Mouse (Mus musculus): ENCODE data around the gene Wdr48. TPM values are rescaled to one million over a fixed set of nuclear protein-coding genes. Genes with fewer than 3 reads are reported as not detected.
A peak's percentile ranks its signal among the peaks of the same experiment; 100 is the strongest.

Gene Wdr48
- polyA plus RNA-seq, 1 experiment from 2014 or later = 71.6 TPM

GRCm38 (mm10) chr9:119895040-119895721, 503 bp downstream of the Wdr48 start:
- Histone ChIP-seq H3K4me1 (peaks cover 28% of the 10 kb centered on the region), H3K36me3 (replicated peaks) (peaks cover 5% of the 10 kb centered on the region; the same call in 1 of the 2 replicates), H3K27ac (peak overlapping the region; percentile 93), H3K4me3 (peak overlapping the region; percentile 100), H3K27me3 (ENCODE audit: poor library complexity, severe bottlenecking) (no peaks in the 10 kb centered on the region), H3K9me3 (no peaks in the 10 kb centered on the region)
- no peak for DNase-seq (ENCODE audit: extremely low spot score, low spot score)
- WGBS = 1% methylated on average over 65 of the region's 71 CpGs

DNA sequence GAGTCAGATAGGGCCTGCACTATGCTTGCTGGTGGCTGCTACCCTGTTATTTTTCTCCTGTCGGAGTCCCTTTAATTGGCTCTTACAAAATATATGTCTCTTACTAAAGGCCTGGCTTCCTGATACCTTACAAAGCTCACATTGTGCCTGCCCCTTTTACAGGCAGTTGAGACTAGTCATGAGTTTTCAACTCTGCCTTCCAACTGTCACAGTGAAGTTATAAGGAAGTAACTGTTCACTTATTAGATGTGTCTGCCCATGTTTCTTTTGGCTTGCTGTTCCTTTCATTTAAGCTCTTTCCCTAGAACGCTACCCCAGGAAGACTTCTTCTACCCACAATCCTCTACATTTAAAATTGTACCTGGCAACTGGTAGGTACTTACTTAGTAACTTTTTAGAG, 4.8 kb downstream of the Wdr48 start:
- Histone ChIP-seq H3K27ac (no peak overlapping the region), H3K9me3 (no peaks in the 10 kb centered on the region), H3K4me1 (peaks cover 16% of the 10 kb centered on the region), H3K27me3 (ENCODE audit: poor library complexity, severe bottlenecking) (no peaks in the 10 kb centered on the region), H3K4me3 (no peak overlapping the region), H3K36me3 (replicated peaks) (peaks cover 34% of the 10 kb centered on the region)
- 91% methylated on average over 2 of the region's 2 CpGs for WGBS
- DNase-seq (ENCODE audit: extremely low spot score, low spot score) = no peak

- H3K4me3 ChIP-seq = no peak overlapping the region
- peaks cover 65% of the 10 kb centered on the region for H3K36me3 ChIP-seq (replicated peaks)
- 86% methylated on average over 12 of the region's 12 CpGs for WGBS
These were observed 7.9 kb downstream of the Wdr48 start for GRCm38 (mm10) chr9:119902410-119903151.

GRCm38 (mm10) chr9:119908708-119909107, 14.0 kb downstream of the Wdr48 start:
- no peaks in the 10 kb centered on the region for H3K27me3 ChIP-seq (ENCODE audit: poor library complexity, severe bottlenecking)
- H3K4me1 ChIP-seq = no peaks in the 10 kb centered on the region
- 93% methylated on average over 3 of the region's 3 CpGs for WGBS
- H3K36me3 ChIP-seq (replicated peaks) = peaks cover 99% of the 10 kb centered on the region
- no peaks in the 10 kb centered on the region for H3K9me3 ChIP-seq
- no peak overlapping the region for H3K4me3 ChIP-seq
- no peak overlapping the region for H3K27ac ChIP-seq
- no peak for DNase-seq (ENCODE audit: extremely low spot score, low spot score)

More at GRCm38 (mm10) chr9:119902410-119903151, 7.9 kb downstream of the Wdr48 start:
- Histone ChIP-seq H3K27ac (no peak overlapping the region), H3K27me3 (ENCODE audit: poor library complexity, severe bottlenecking) (no peaks in the 10 kb centered on the region), H3K4me1 (no peaks in the 10 kb centered on the region), H3K9me3 (no peaks in the 10 kb centered on the region)
- DNase-seq (ENCODE audit: extremely low spot score, low spot score) = no peak

DNA sequence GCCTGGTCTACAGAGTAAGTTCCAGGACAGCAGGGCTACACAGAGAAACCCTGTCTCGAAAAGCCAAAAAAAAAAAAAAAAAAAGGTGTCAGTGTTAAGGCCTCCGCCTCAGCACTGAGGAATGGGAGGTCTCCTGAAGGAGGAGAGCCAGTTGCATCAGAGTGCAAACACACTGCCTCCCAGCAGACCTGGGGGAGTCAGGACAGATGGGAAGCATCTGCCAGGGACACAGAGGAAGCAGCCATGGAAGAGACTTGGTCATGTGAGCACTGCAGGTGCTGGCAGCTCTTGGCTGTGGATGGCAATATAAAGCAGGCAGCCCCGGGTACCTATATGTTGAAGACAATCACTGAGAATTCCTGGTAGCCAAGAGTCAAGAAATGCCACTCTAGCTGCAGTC, 15.3 kb downstream of the Wdr48 start:
- WGBS = 84% methylated on average over 3 of the region's 3 CpGs
- no peaks in the 10 kb centered on the region for H3K4me1 ChIP-seq
- DNase-seq (ENCODE audit: extremely low spot score, low spot score) = no peak
- no peak overlapping the region for H3K4me3 ChIP-seq
- H3K27ac ChIP-seq = no peak overlapping the region
- H3K9me3 ChIP-seq = no peaks in the 10 kb centered on the region
- peaks cover 99% of the 10 kb centered on the region for H3K36me3 ChIP-seq (replicated peaks)
- H3K27me3 ChIP-seq (ENCODE audit: poor library complexity, severe bottlenecking) = no peaks in the 10 kb centered on the region

DNA sequence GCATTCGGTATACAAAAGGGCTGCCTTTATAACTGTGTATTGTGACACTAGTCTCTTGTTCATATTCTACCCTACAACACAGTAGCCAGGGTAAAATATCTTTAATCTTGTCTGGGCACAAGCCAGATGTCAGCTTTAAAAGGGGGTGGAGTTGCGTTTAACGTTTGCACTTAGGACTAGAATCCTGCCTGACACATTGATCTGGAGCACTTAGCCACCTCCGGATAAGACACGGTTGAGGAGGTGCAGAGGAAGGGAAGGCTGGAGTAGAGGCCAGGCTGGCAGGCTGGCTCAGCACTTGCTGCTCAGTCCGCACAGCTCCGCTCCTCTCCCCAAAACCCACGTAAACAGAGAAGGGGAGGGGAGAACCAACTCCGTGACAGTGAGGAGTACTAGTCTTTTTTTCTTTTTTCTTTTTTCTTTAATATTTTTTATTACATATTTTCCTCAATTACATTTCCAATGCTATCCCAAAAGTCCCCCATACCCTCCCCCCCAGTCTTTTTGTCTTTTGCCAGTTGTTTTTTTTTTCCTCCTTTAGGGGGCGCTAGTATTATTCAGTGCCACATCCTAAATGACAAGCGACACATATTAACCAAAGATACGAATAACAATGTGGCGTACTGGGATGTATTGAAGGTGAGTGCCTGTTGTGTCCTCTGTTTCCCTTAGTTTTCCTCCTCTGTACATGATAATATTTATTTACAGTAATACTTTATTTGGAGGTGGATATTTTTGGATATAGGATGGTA, 18.6 kb downstream of the Wdr48 start:
- Histone ChIP-seq H3K4me3 (no peak overlapping the region), H3K4me1 (no peaks in the 10 kb centered on the region), H3K9me3 (no peaks in the 10 kb centered on the region), H3K27me3 (ENCODE audit: poor library complexity, severe bottlenecking) (no peaks in the 10 kb centered on the region), H3K27ac (no peak overlapping the region), H3K36me3 (replicated peaks) (peaks cover 98% of the 10 kb centered on the region)
- WGBS = 79% methylated on average over 13 of the region's 13 CpGs
- no peak for DNase-seq (ENCODE audit: extremely low spot score, low spot score)

GRCm38 (mm10) chr9:119919858-119920257, 25.2 kb downstream of the Wdr48 start:
- H3K4me1 ChIP-seq = no peaks in the 10 kb centered on the region
- DNase-seq (ENCODE audit: extremely low spot score, low spot score) = no peak
- H3K27ac ChIP-seq = no peak overlapping the region; the same call in 1 of the 2 replicates
- WGBS = 93% methylated on average over 1 of the region's 1 CpGs
- no peaks in the 10 kb centered on the region for H3K27me3 ChIP-seq (ENCODE audit: poor library complexity, severe bottlenecking)
- H3K4me3 ChIP-seq = no peak overlapping the region
- no peaks in the 10 kb centered on the region for H3K9me3 ChIP-seq
- peaks cover 96% of the 10 kb centered on the region for H3K36me3 ChIP-seq (replicated peaks)

DNA sequence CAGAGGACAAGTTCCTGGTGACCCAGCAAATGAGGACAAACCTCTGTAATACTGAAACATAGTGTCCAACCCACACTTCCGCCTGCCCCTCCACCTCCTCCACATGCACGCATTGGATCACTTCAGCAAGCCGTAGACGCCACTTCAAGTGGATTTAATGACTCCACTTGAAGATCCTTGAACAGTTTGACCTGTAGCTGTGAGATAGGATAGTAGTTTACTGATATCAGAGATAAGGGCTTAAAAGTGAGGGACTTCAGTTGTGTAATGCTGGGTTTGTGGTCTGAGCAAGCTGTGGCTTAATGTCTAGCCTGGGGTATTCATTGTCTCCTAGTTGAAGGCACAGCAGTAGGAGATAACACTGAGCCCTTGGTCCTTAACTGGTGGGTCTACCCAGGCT, 28.8 kb downstream of the Wdr48 start:
- no peaks in the 10 kb centered on the region for H3K27me3 ChIP-seq (ENCODE audit: poor library complexity, severe bottlenecking)
- H3K4me3 ChIP-seq = no peak overlapping the region
- H3K27ac ChIP-seq = no peak overlapping the region
- no peaks in the 10 kb centered on the region for H3K4me1 ChIP-seq
- no peak for DNase-seq (ENCODE audit: extremely low spot score, low spot score)
- peaks cover 97% of the 10 kb centered on the region for H3K36me3 ChIP-seq (replicated peaks)
- WGBS = 93% methylated on average over 4 of the region's 4 CpGs
- no peaks in the 10 kb centered on the region for H3K9me3 ChIP-seq

GRCm38 (mm10) chr9:119925120-119925657, 30.5 kb downstream of the Wdr48 start:
- H3K9me3 ChIP-seq = no peaks in the 10 kb centered on the region
- no peak overlapping the region for H3K27ac ChIP-seq
- H3K4me3 ChIP-seq = no peak overlapping the region
- H3K4me1 ChIP-seq = no peaks in the 10 kb centered on the region
- no peak for DNase-seq (ENCODE audit: extremely low spot score, low spot score)
- H3K27me3 ChIP-seq (ENCODE audit: poor library complexity, severe bottlenecking) = no peaks in the 10 kb centered on the region
- peaks cover 97% of the 10 kb centered on the region for H3K36me3 ChIP-seq (replicated peaks)
- 96% methylated on average over 16 of the region's 16 CpGs for WGBS

DNA sequence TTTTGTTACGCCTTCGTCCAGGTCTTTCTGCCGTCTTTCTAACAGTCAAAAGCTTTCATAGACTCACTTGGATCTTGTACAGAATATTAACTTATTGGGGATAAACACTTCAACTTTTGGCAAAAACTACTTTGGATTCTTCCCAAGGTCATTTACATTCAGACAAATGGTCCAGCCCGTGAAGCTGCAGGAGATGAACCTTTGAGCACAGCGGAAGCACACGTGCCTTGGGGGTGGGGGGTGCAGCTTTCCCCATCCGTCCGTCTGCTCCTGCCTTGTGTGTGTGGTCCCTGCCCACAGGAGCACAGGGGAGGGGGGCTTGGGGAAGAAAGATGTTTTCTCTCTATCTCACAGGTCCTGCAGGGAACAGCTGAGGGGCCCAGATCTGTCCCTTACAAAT, 31.1 kb downstream of the Wdr48 start:
- Histone ChIP-seq H3K36me3 (replicated peaks) (peaks cover 97% of the 10 kb centered on the region), H3K9me3 (no peaks in the 10 kb centered on the region), H3K27ac (no peak overlapping the region), H3K4me1 (no peaks in the 10 kb centered on the region), H3K27me3 (ENCODE audit: poor library complexity, severe bottlenecking) (no peaks in the 10 kb centered on the region), H3K4me3 (no peak overlapping the region)
- no peak for DNase-seq (ENCODE audit: extremely low spot score, low spot score)
- WGBS = 91% methylated on average over 8 of the region's 8 CpGs

GRCm38 (mm10) chr9:119926497-119926896, 31.8 kb downstream of the Wdr48 start:
- Histone ChIP-seq H3K27ac (no peak overlapping the region), H3K27me3 (ENCODE audit: poor library complexity, severe bottlenecking) (no peaks in the 10 kb centered on the region), H3K36me3 (replicated peaks) (peaks cover 97% of the 10 kb centered on the region), H3K4me3 (no peak overlapping the region), H3K9me3 (no peaks in the 10 kb centered on the region), H3K4me1 (no peaks in the 10 kb centered on the region)
- no peak for DNase-seq (ENCODE audit: extremely low spot score, low spot score)
- 88% methylated on average over 5 of the region's 5 CpGs for WGBS

DNA sequence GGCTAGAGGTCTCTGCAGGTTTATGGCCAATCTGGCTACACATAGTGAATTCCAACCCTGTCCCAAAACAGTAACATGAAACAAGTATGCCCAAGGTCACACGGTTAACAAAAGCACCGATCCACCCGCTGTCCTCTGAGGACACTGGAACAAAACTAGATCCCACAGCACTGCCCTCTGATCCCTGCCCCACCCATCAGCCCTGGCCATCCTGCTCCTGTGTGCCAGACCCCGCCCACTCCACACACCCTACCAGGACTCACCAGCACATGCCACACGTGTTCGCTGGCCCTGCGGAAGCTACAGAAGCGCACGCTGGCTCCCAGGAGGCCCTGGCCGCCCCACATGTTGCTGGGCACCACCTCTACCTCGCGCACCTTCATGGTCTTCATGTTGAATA, 37.7 kb downstream of the Wdr48 start:
- WGBS = 94% methylated on average over 12 of the region's 12 CpGs
- no peak for DNase-seq (ENCODE audit: extremely low spot score, low spot score)
- Histone ChIP-seq H3K36me3 (replicated peaks) (peaks cover 69% of the 10 kb centered on the region), H3K9me3 (no peaks in the 10 kb centered on the region), H3K27me3 (ENCODE audit: poor library complexity, severe bottlenecking) (no peaks in the 10 kb centered on the region), H3K4me1 (peaks cover 13% of the 10 kb centered on the region), H3K4me3 (no peak overlapping the region), H3K27ac (no peak overlapping the region)

Data from forebrain, embryonic 10.5 days (tissue).